Mouse (Mus musculus): Measurements from ENCODE around the gene Farsb.

GRCm38 (mm10) chr1:78452544-78452943 is 36.2 kb downstream of the Farsb start:
- TF ChIP-seq POLR2A (IDR thresholded peaks at IDR 0.05; ENCODE audit: low read depth, low read length): no peak
- no peak for TF ChIP-seq CTCF (conservative IDR thresholded peaks at IDR 0.05; ENCODE audit: insufficient read depth, insufficient read length, low read depth, low read length)

Data from kidney, adult 2 months (tissue).